Mouse (Mus musculus): ENCODE measurements around the gene Gm960. TPM values are rescaled to one million over a fixed set of nuclear protein-coding genes. Genes with fewer than 3 reads are reported as not detected.

Gm960 gene
- polyA plus RNA-seq, 1 experiment from 2014 or later: 5.0 TPM

- H3K27ac ChIP-seq (ENCODE audit: low read depth, low read length): peak overlapping the region; percentile 82; the same call in 1 of the 2 replicates
- H3K4me1 ChIP-seq (ENCODE audit: control insufficient read depth, insufficient read depth, low read length): peaks cover 6% of the 10 kb centered on the region
- WGBS: 31% methylated on average over 4 of the region's 4 CpGs
- peak overlapping the region; percentile 91 for H3K4me2 ChIP-seq (ENCODE audit: low read length)
- no peaks in the 10 kb centered on the region for H3K9me3 ChIP-seq (replicated peaks; ENCODE audit: control insufficient read depth, low read length)
- H3K9ac ChIP-seq (ENCODE audit: low read length): peak overlapping the region; percentile 92
- H3K4me3 ChIP-seq (ENCODE audit: low read depth, low read length): peak overlapping the region; percentile 86
- ATAC-seq (no peak), DNase-seq (ENCODE audit: low spot score) (no peak)
- peaks cover 35% of the 10 kb centered on the region for H3K36me3 ChIP-seq (ENCODE audit: control insufficient read depth, insufficient read depth, low read length)
- no peaks in the 10 kb centered on the region for H3K27me3 ChIP-seq (replicated peaks; ENCODE audit: control insufficient read depth, insufficient read depth, low read length)
Observed at GRCm38 (mm10) chr19:4624406-4625178, 73.9 kb downstream of the Gm960 start.

GRCm38 (mm10) chr19:4624006-4624405, 74.5 kb downstream of the Gm960 start:
- WGBS: 92% methylated on average over 12 of the region's 12 CpGs
- ATAC-seq (no peak), DNase-seq (ENCODE audit: low spot score) (no peak)
- Histone ChIP-seq H3K4me1 (ENCODE audit: control insufficient read depth, insufficient read depth, low read length) (peaks cover 6% of the 10 kb centered on the region), H3K27me3 (replicated peaks; ENCODE audit: control insufficient read depth, insufficient read depth, low read length) (no peaks in the 10 kb centered on the region), H3K4me3 (ENCODE audit: low read depth, low read length) (no peak overlapping the region), H3K27ac (ENCODE audit: low read depth, low read length) (no peak overlapping the region), H3K4me2 (ENCODE audit: low read length) (no peak overlapping the region), H3K36me3 (ENCODE audit: control insufficient read depth, insufficient read depth, low read length) (peaks cover 35% of the 10 kb centered on the region), H3K9ac (ENCODE audit: low read length) (no peak overlapping the region), H3K9me3 (replicated peaks; ENCODE audit: control insufficient read depth, low read length) (no peaks in the 10 kb centered on the region)

- Histone ChIP-seq H3K4me3 (ENCODE audit: low read depth, low read length) (no peak overlapping the region), H3K27me3 (replicated peaks; ENCODE audit: control insufficient read depth, insufficient read depth, low read length) (no peaks in the 10 kb centered on the region), H3K9me3 (replicated peaks; ENCODE audit: control insufficient read depth, low read length) (no peaks in the 10 kb centered on the region), H3K36me3 (ENCODE audit: control insufficient read depth, insufficient read depth, low read length) (peaks cover 35% of the 10 kb centered on the region), H3K9ac (ENCODE audit: low read length) (no peak overlapping the region), H3K4me2 (ENCODE audit: low read length) (no peak overlapping the region), H3K4me1 (ENCODE audit: control insufficient read depth, insufficient read depth, low read length) (peaks cover 6% of the 10 kb centered on the region), H3K27ac (ENCODE audit: low read depth, low read length) (no peak overlapping the region)
- ATAC-seq (no peak), DNase-seq (ENCODE audit: low spot score) (no peak)
- 98% methylated on average over 9 of the region's 9 CpGs for WGBS
Observed at GRCm38 (mm10) chr19:4623419-4623818, 75.0 kb downstream of the Gm960 start.

GRCm38 (mm10) chr19:4622780-4623179, 75.7 kb downstream of the Gm960 start:
- no peak overlapping the region for H3K4me2 ChIP-seq (ENCODE audit: low read length)
- H3K9me3 ChIP-seq (replicated peaks; ENCODE audit: control insufficient read depth, low read length): no peaks in the 10 kb centered on the region
- 63% methylated on average over 5 of the region's 5 CpGs for WGBS
- no peaks in the 10 kb centered on the region for H3K27me3 ChIP-seq (replicated peaks; ENCODE audit: control insufficient read depth, insufficient read depth, low read length)
- H3K4me3 ChIP-seq (ENCODE audit: low read depth, low read length): no peak overlapping the region
- no peak overlapping the region for H3K9ac ChIP-seq (ENCODE audit: low read length)
- DNase-seq (ENCODE audit: low spot score) (no peak), ATAC-seq (no peak)
- H3K4me1 ChIP-seq (ENCODE audit: control insufficient read depth, insufficient read depth, low read length): peaks cover 6% of the 10 kb centered on the region
- no peak overlapping the region for H3K27ac ChIP-seq (ENCODE audit: low read depth, low read length)
- H3K36me3 ChIP-seq (ENCODE audit: control insufficient read depth, insufficient read depth, low read length): peaks cover 35% of the 10 kb centered on the region

- 90% methylated on average over 7 of the region's 7 CpGs for WGBS
- Histone ChIP-seq H3K9me3 (replicated peaks; ENCODE audit: control insufficient read depth, low read length) (no peaks in the 10 kb centered on the region), H3K4me1 (ENCODE audit: control insufficient read depth, insufficient read depth, low read length) (no peaks in the 10 kb centered on the region), H3K27me3 (replicated peaks; ENCODE audit: control insufficient read depth, insufficient read depth, low read length) (no peaks in the 10 kb centered on the region), H3K36me3 (ENCODE audit: control insufficient read depth, insufficient read depth, low read length) (peaks cover 35% of the 10 kb centered on the region), H3K4me3 (ENCODE audit: low read depth, low read length) (no peak overlapping the region), H3K27ac (ENCODE audit: low read depth, low read length) (no peak overlapping the region), H3K4me2 (ENCODE audit: low read length) (no peak overlapping the region), H3K9ac (ENCODE audit: low read length) (no peak overlapping the region)
- ATAC-seq: no peak
- DNase-seq (ENCODE audit: low spot score): no peak
Observed at GRCm38 (mm10) chr19:4620721-4621120, 77.7 kb downstream of the Gm960 start.

- Histone ChIP-seq H3K9me3 (replicated peaks; ENCODE audit: control insufficient read depth, low read length) (no peaks in the 10 kb centered on the region), H3K27ac (ENCODE audit: low read depth, low read length) (no peak overlapping the region), H3K27me3 (replicated peaks; ENCODE audit: control insufficient read depth, insufficient read depth, low read length) (no peaks in the 10 kb centered on the region), H3K4me3 (ENCODE audit: low read depth, low read length) (no peak overlapping the region), H3K36me3 (ENCODE audit: control insufficient read depth, insufficient read depth, low read length) (peaks cover 35% of the 10 kb centered on the region), H3K4me2 (ENCODE audit: low read length) (no peak overlapping the region), H3K4me1 (ENCODE audit: control insufficient read depth, insufficient read depth, low read length) (peaks cover under 1% of the 10 kb centered on the region; the same call in 1 of the 2 replicates), H3K9ac (ENCODE audit: low read length) (no peak overlapping the region)
- DNase-seq (ENCODE audit: low spot score) (no peak), ATAC-seq (no peak)
- WGBS: 77% methylated on average over 10 of the region's 10 CpGs
Observed at GRCm38 (mm10) chr19:4619461-4619860, 79.0 kb downstream of the Gm960 start.

GRCm38 (mm10) chr19:4618183-4618582, 80.3 kb downstream of the Gm960 start:
- ATAC-seq: no peak
- no peak overlapping the region for H3K27ac ChIP-seq (ENCODE audit: low read depth, low read length)

GRCm38 (mm10) chr19:4616546-4616945, 81.9 kb downstream of the Gm960 start:
- H3K4me2 ChIP-seq (ENCODE audit: low read length): no peak overlapping the region
- H3K9ac ChIP-seq (ENCODE audit: low read length): no peak overlapping the region
- H3K27ac ChIP-seq (ENCODE audit: low read depth, low read length): no peak overlapping the region
- peaks cover 10% of the 10 kb centered on the region for H3K4me1 ChIP-seq (ENCODE audit: control insufficient read depth, insufficient read depth, low read length)
- H3K4me3 ChIP-seq (ENCODE audit: low read depth, low read length): no peak overlapping the region
- no peaks in the 10 kb centered on the region for H3K27me3 ChIP-seq (replicated peaks; ENCODE audit: control insufficient read depth, insufficient read depth, low read length)
- 50% methylated on average over 4 of the region's 4 CpGs for WGBS
- no peak for DNase-seq (ENCODE audit: low spot score)
- ATAC-seq: no peak
- no peaks in the 10 kb centered on the region for H3K9me3 ChIP-seq (replicated peaks; ENCODE audit: control insufficient read depth, low read length)
- H3K36me3 ChIP-seq (ENCODE audit: control insufficient read depth, insufficient read depth, low read length): peaks cover 34% of the 10 kb centered on the region

More at GRCm38 (mm10) chr19:4618183-4618582, 80.3 kb downstream of the Gm960 start:
- DNase-seq (ENCODE audit: low spot score): peak; percentile 55
- H3K27me3 ChIP-seq (replicated peaks; ENCODE audit: control insufficient read depth, insufficient read depth, low read length): no peaks in the 10 kb centered on the region
- H3K4me2 ChIP-seq (ENCODE audit: low read length): no peak overlapping the region
- H3K4me3 ChIP-seq (ENCODE audit: low read depth, low read length): no peak overlapping the region
- peaks cover 34% of the 10 kb centered on the region for H3K36me3 ChIP-seq (ENCODE audit: control insufficient read depth, insufficient read depth, low read length)
- 31% methylated on average over 18 of the region's 18 CpGs for WGBS
- no peaks in the 10 kb centered on the region for H3K9me3 ChIP-seq (replicated peaks; ENCODE audit: control insufficient read depth, low read length)
- H3K4me1 ChIP-seq (ENCODE audit: control insufficient read depth, insufficient read depth, low read length): peaks cover 7% of the 10 kb centered on the region
- H3K9ac ChIP-seq (ENCODE audit: low read length): no peak overlapping the region

All from forebrain, embryonic 14.5 days (tissue).